Mouse (Mus musculus) megakaryocyte-erythroid progenitor cell, adult 5-6 weeks (primary cell): ENCODE data around the gene Olfr12. TPM values are rescaled to one million over a fixed set of nuclear protein-coding genes. Genes with fewer than 3 reads are reported as not detected.

Source experiments
- total RNA-seq, 2 experiments: library from RNA; stranded (forward) in 1 of 2; stranded (reverse) in 1 of 2; fragments of 200-1000, 215-1000 nt in 1 of 2; fragments of >200 nt in 1 of 2; fragmentation: Nextera tagmentation in 1 of 2; gene quantifications; 2 replicates each; pipeline ENCODE4 v1.2.3; 2014 to 2017

Olfr12 gene
- total RNA-seq, 2 experiments from 2014 or later: not detected

Other genes starting within 250 kb of the Olfr12 start
- gene Ndufa10, start 143.9 kb upstream of the Olfr12 start, total RNA-seq (2014; fragmentation: Nextera tagmentation): 169 and 187 TPM in 2 replicates
- gene Ndufa10, start 143.9 kb upstream of the Olfr12 start, total RNA-seq (2017): 132 and 170 TPM in 2 replicates
- gene Olfr1416, start 132.7 kb upstream of the Olfr12 start, total RNA-seq (2014; fragmentation: Nextera tagmentation): not detected in 2 replicates
- not detected in 2 replicates for gene Olfr1416, start 132.7 kb upstream of the Olfr12 start, total RNA-seq (2017)
- not detected in 2 replicates for gene Olfr1415, start 121.7 kb upstream of the Olfr12 start, total RNA-seq (2014; fragmentation: Nextera tagmentation)
- not detected in 2 replicates for gene Olfr1415, start 121.7 kb upstream of the Olfr12 start, total RNA-seq (2017)
- not detected in 2 replicates for gene Olfr1414, start 99.1 kb upstream of the Olfr12 start, total RNA-seq (2014; fragmentation: Nextera tagmentation)
- gene Olfr1414, start 99.1 kb upstream of the Olfr12 start, total RNA-seq (2017): not detected in 2 replicates
- gene Olfr1413, start 46.5 kb upstream of the Olfr12 start, total RNA-seq (2014; fragmentation: Nextera tagmentation): not detected in 2 replicates
- not detected in 2 replicates for gene Olfr1413, start 46.5 kb upstream of the Olfr12 start, total RNA-seq (2017)
- gene Olfr1412, start 32.0 kb upstream of the Olfr12 start, total RNA-seq (2014; fragmentation: Nextera tagmentation): not detected in 2 replicates
- not detected in 2 replicates for gene Olfr1412, start 32.0 kb upstream of the Olfr12 start, total RNA-seq (2017)
- not detected in 2 replicates for gene Olfr1411, start 23.4 kb upstream of the Olfr12 start, total RNA-seq (2014; fragmentation: Nextera tagmentation)
- gene Olfr1411, start 23.4 kb upstream of the Olfr12 start, total RNA-seq (2017): not detected in 2 replicates
- gene Olfr1410, start 12.0 kb upstream of the Olfr12 start, total RNA-seq (2014; fragmentation: Nextera tagmentation): not detected in 2 replicates
- gene Olfr1410, start 12.0 kb upstream of the Olfr12 start, total RNA-seq (2017): not detected in 2 replicates
- 193 and 214 TPM in 2 replicates for gene Cops9, start 24.2 kb downstream of the Olfr12 start, total RNA-seq (2014; fragmentation: Nextera tagmentation)
- 142 TPM in 2 replicates for gene Cops9, start 24.2 kb downstream of the Olfr12 start, total RNA-seq (2017)
- 0.72 and 5.4 TPM in 2 replicates for gene Otos, start 31.1 kb downstream of the Olfr12 start, total RNA-seq (2014; fragmentation: Nextera tagmentation)
- not detected in 2 replicates for gene Otos, start 31.1 kb downstream of the Olfr12 start, total RNA-seq (2017)
- gene Gpc1, start 213.9 kb downstream of the Olfr12 start, total RNA-seq (2014; fragmentation: Nextera tagmentation): 1.2 and 2.9 TPM in 2 replicates
- 0.65 and 0.80 TPM in 2 replicates for gene Gpc1, start 213.9 kb downstream of the Olfr12 start, total RNA-seq (2017)